Mouse (Mus musculus) embryo, embryonic 9.5 days (tissue): Measurements from ENCODE around the gene Tshz3.

Experiments
- DNase-seq: peaks from one replicate; pipeline ENCODE4 v3.0.0-alpha.2; 2017; ENCODE audit errors: extremely low spot score

The Tshz3 gene

DNA sequence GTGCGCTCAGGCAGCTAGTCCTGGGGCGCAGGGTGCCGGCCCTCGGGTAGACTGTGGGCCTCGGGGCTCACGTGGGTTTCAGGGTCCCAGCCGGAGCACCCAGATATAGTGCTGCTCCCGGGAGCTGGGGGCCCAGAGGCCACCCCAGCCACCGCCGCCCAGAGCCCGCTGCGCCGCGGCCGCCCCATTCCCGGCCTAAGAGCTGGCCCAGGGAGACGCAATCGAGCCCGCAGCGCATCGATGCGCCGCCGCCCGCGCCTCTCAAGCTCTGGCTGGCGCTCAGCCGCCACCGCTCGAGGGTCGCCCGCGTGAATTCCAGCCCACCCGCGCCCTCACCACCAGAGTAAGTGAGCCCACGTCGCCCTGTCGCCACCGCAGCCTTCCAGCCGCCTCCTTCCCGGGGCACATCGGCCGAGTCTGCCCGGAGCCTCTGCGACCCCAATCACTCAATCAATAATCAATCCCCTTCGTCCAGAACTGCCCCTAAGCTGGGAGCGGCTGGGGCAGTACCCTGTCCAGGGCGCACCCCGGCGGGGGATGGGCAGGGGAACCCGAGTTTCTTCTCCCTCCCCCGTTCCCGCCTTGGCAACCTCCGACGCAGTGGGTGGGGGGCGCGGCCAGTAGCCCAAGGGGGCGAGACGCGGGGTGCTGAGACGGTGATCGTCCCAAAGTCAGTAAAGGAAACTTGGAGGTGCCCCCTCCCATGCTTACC is 1.4 kb upstream of the Tshz3 start:
- DNase-seq = peak; percentile 85

DNA sequence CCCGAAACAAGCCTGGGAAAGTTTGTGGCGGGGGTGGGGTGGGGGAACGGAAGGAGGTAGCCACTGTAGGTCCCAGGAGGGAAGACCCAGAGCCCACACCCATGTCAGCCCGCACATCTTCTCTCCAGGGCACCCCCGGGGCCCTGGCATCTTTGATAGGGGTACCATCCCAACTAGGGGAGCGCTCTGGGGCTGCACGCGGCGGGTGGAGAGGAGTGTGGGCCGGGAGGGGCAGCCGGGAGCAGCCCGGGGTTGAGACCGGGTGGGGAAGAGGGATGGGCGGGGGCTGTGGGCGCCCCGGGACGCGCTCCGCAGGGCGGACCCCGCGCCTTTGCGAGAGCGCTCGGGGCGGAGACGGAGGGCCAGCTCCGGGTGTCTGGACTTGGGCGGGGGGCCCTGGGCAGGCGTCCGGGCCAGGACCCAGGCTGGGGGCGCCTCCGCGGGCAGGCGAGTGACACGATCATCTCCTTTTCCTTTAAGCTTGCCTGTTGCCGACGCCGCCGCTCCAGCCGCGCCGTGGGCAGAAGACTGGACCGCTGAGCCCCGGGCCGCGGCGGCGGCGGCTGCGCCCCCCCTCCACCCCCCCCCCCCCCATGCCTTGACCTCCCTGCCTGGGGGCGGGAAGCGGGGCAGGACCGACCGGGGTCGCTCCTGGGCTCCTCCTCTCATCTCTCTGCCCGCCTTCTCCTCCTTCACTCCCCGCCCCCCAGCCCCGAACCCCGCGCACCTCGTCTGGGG is 631 bp upstream of the Tshz3 start:
- peak; percentile 88 for DNase-seq

DNA sequence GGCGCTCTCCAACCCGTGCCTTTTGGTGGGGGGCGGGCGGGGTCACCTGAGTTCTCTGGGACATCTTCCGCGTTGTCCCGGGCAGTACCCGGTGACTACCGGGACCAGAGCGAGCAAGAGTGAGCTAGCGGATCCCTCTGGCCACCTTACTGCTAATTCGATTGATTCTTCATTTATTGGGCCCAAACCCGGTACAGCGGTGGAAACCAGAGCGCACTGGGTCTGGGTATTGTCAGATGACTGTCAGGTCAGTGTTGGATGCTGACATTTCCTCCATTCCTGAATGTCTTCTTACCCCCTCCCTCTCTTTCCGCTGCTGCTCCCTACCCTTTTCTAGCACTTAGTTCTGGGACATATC is 650 bp downstream of the Tshz3 start:
- peak; percentile 54 for DNase-seq

DNA sequence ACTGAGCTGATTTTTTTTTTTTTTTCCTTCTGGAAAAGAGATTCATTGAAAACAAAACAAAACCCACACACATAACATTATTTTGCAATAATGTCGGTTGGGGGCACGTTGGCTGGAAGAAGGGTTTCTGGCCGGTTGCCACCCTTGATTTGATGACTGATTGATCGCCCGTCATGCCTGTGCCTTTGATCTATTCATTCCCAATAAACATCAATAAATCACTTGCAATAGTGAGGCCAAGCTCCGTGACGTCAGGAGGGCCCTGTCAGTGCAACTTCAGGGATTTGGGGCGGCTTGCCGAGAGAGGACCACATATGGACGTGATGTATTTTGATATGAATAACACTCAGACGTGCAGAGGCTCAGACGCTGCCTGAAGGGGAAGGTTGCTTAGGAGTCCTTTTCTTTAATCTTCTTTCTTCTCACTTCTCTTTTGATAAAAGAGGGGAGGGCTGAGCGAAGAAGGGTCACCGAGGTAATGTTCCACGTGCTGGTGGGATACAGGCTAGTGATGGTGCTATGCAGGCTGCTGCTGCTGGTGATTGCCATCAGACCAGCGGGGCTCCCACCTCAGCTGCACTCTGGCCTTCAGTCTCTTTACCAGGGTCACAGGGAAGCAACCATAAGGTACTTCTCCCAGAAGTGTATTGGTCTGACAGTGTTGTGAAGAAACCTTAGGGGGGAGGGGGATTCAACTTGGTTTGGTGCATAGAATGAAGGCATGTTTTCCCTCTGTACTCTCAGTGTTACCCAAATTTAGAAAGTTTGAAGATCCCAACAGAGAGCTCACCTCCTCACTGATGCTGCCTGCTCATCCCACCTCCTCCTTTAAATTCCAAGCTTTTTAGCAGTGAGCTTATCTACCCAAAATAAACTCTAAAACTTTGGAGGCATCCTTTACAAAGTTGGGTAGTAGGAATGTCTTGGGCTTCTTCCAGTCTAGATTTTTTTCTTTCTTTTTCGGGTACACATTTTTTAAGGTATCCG is 1.4 kb downstream of the Tshz3 start:
- DNase-seq = peak; percentile 59

DNA sequence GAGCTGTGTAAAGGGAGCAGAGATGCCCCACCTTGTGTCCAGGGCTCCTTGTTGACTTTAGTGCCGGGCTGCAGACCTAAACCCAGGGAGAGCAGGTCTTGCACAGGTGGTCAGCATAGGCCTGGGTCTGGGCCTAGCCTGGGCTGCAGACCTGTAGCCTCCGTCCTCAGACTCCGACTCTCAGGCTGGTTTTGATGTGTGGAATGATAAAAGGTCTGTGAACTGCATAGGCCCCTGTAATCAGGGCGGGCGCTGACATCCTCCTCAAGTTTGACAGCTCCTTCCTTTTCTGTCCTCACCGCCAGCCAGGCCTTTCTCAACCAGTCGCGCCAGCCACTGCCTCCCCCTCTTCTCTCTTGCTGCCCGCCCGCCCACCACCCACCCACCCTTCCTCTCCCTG is 8.7 kb downstream of the Tshz3 start:
- peak; percentile 44 for DNase-seq

DNA sequence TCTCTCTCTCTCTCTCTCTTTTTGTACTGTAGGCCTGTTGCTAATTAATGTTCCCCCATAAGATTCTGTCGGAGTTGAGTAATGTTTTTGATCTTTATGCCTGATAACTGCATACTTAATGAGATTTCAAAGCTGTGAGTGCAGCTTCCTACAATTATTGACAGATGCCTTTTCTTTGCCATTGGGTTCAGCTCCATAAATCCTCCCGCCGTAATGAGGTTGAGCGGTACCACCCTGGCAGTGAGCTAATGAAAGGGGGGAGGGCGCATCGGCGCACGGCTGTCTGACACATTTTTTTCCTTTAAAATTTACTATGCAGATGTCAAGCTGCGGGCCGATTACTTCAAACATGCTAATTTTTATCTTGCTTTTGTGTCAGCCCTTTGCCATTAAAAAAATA is 9.3 kb downstream of the Tshz3 start:
- DNase-seq = peak; percentile 33

DNA sequence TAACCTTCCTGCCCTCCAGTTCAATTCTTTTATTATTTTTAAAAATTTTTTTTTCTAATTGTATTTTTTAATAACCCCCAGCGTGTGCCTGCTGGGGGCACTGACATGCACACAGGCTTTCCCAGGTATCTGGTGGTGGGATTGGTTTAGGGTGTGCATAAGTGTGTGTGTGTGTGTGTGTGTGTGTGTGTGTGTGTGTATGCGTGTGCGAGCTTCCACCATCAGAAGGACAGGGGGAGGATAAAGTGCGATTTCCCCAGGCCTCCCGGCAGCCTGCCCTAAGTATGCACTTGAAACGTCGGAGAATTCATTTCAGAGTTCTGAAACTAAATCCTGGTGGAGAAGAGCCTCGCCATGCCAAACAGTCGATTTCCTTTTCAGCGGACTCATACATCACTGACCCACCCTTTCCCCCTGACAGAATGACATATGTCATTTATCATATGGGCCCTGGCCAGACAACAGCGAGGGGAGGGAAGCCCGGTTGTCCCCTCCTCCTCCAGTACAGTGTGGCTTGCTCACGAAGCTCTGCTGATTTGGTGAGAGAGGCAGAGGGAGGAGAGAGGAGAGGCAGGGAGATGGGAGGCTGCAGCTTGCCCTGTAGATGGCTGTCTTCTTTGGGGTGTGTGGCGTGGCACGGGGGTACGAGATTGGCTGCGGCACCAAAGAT is 9.9 kb downstream of the Tshz3 start:
- DNase-seq = peak; percentile 64

DNA sequence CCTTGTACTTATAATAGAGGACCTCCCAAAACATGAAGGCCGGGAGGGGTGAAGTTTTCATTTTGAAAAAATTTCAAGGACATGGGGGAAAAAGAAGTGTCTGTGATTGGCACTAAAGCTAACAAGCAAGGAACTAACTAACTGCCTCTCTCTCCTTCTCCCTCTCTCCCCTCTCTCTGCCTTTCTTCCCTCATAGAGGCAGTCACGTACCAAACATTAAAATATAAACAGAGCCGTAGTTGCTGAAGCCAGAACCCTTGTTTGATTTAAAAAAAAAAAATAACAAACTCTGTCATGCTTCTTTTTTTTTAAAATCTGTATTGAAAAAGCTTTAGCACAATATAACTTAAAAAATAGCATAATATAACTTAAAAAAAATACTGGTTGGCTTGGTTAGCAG is 10.9 kb downstream of the Tshz3 start:
- DNase-seq = no peak

DNA sequence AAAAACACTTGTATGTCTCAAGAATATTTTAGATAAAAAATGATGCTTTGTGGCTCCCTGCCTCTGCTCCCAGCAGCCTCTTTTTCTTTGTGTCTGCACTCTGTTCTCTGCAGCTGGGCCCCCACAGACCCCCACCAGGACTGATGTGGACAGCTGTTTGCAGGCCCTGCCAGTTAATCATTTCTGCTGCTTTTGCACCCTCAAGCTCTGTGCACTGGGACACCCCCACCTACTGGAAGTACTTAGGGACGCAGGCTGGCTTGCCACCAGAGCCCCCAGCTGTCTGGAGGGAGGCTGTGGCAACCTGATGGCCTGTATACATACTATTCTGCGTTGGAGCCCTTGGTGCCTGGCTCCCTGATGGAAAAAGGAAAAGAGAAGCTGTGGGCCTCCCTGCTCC is 11.3 kb downstream of the Tshz3 start:
- DNase-seq = peak; percentile 69

DNA sequence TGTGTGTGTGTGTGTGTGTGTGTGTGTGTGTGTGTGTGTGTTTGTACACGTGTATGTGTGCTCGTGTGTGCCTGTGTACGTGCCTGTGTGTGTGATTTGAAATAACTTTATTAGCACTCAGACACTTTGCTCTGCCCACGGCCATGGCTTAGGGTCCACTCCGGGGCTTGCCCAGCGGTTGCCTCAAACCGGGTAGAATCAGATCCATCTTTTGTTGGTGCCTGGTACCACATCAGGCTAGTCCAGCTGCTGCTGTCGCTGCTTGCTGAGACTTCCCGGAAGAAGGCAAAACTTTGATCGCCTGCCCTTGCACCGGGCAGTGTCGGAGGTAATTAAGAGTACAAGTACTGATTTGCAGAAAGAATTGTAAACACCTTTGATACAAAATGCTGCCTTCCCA is 12.1 kb downstream of the Tshz3 start:
- peak; percentile 34 for DNase-seq

DNA sequence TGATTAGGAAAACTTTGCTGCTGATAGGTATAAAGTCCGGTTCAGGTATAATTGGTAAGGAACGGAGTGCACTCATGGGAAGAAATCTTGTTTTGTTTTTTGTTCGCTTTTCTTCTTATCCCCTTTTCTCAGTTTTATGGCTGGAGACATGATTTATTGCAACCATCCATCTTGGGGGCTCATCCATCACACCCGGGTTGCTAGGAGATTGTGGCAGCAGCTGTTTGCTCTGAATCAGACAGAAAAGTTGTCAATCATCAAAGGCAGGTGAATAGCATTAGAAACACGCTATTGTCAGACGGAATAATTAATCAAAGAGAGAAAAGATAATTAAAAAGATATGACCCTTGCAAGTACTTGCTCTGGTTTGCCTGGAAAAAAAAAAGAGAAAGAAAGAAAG is 12.5 kb downstream of the Tshz3 start:
- DNase-seq = peak; percentile 54

DNA sequence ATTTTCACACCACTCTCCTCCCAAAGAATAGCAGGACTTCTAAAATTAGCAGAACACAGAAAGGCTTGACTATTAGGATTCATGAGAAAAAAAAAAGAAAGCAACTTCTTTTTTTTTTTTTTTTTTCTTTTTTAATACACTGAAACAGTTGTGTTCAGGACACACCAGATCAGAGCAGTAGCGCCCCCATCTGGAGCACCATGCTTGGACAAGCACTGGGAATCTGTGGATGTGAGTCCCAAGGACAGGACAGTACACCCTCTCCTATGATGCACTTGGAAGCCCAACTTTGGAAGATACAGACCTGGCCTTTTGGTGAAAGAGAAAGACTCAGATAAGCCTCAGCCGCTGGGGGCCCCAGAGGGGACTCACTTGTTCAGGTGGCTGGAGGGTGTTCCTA is 13.8 kb downstream of the Tshz3 start:
- no peak for DNase-seq

DNA sequence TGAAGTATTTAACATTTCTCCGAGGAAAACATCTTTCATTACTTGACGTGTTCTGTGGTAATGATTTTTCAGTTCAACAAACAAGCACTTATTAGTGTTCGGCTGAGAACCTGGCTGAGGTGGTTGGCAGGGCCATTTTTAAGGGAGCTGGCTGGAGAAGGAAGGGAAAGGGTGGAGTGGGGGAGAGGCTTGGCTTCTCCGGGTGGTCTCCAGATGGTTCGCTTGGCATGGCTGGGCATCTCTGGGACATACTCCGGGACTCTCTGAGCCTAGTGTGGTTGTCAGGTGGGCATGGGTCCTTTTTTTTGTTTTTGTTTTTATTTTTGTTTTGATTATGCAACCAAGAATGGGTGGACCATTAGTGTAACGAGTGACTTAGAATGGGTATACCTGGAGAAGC is 16.4 kb downstream of the Tshz3 start:
- DNase-seq = no peak

DNA sequence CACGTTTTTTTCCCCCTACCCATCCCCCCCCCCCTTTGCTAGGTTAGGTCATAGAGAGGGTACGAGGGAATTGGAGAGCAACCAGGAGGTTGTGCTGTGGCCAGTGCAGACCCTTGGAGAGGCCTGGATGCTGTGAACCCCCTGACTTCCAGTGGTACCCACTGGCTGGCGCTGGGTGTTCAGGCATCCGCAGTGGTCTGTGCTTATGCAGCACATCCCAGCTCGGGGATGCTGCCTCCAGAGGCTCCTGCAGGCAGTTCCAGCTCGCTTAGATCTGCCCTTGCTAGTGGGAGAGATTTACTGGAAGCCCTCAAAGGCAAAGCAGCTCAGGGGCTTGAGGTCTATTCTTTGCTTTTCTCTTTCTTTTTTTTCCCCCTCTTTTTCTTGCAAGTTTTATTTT is 19.3 kb downstream of the Tshz3 start:
- DNase-seq = no peak

DNA sequence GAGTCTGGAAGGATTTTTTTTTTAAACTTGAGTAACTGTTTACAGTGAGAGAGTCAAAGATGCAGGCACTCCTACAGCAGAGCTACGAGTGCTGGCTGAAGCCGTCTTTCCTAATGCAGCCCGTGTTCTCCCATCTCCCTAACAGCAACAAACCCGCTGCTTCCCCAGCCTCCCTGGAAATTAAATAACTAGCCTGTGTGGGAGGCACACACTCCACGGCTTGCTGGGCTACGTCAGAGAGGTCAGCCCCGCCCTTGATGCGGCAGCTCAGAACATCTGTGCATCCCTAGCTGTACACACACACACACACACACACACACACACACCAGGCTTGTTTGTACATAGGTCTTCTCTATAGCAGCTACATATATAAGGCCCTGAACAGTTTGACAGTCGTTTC is 22.9 kb downstream of the Tshz3 start:
- DNase-seq = no peak

DNA sequence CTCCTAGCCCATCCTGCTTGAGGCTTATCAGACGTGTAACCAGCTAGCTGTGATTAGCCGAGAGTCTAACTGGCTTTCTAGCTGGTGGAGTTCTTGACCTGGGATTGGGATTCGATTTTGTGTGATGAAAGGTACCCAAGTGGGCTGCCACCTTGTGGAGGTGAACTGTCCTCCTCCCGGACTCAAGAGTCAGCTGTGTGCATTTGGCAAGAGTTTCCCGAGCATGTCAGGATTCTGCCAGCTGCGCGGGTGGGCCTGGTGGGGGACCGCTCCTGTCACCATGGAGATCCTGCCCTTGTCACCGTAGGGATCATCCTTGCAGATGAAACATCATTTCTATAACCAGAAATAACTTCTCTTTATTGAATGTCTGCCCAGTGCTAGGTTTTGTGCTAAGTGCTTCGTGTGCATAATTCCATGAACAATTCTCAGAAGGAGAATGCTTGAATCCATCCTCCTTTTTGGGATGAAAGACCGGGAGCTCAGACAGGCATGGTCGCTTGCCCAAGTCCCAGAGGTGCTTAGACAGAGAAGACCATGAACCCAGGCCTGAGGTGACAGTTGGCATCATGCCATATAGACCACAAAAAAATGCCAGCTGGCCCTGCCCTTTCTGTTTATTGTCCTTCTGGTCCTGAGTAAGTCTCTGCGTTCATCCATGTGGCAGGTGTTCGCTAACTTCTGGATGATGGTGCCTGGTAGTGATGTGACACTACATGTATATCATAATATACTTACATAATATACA is 38.6 kb downstream of the Tshz3 start:
- DNase-seq = no peak

DNA sequence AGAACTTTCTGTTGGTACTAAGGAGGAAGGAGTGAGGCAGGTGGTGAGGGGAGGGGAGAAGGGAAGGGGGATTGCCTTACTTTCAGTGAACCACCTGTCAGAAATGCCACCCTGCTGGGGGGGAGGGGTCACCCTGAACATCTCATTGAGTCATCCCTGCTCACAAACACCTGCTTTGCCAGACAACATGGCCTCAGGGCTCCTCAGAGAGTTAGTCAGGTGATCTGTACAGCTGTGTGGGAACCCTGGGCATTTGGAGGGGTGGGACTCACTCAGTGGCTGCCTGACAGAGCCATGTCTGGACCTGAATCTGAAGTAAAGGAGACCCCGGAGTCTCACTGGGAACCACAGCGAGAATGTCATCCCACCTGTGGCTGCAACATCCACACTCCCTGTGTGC is 53.6 kb downstream of the Tshz3 start:
- DNase-seq = no peak

DNA sequence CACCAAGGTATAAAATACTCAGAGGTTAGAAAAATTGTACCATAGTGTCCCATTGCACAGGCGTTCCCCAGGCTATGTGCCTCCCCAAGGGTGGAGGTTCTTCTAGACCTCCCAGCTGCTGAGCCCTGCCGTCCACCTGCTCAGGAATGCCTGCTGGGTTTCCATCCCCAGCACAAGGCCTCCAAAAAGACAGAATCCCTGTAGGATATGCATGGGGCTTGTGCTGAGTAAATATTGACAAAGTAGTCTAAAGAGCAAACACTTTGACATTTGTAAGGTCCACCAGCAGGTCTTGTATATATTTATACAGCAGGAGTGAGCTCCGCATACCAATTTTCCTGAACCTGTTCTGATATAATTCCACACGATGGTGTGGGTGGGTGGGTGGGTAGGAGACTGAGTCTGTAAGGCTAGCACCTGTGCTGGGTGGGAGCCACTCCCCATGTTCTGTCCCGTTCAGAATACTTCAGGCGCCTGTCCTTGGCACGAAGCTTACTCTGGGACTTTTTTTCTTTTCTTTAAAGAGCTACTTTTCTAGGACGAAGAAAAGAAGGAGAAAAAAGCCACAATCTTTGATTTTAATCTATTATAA is 69.7 kb downstream of the Tshz3 start:
- no peak for DNase-seq

DNA sequence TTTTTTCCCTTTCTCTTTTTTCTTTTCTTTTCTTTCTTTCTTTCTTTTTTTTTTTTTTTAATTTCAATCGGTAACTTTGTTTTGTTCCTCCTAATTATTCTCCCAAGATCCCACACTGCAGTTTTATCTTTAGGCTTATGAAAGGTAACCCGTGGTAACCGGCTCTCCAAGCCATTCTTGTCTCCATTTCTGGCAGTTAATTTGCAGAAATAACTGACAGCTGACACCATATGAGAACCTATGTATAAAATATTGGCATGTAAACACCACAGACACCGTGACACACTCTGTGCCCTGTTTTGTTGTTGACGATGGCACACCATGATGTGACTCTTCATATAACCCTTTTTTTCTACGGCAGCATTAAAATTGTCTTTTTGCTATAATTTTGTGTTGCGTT is 75.2 kb downstream of the Tshz3 start:
- no peak for DNase-seq

DNA sequence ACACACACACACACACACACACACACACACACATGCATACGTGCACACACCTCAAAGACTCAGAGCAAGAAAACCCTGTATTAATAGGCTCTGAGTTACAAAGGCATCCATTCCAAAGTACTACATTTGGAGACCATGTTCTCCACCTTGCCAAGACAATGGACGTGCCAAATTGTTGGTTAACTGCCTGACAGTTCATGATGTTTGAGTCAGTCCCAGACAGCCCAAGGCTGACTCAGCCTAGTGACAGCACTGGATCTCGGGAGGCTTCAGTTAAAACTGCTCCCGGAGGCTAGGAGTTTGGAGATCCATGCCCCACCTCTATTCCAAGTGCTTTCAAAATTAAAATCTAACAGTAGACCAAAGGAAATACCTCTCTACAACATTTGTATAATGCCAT is 79.0 kb downstream of the Tshz3 start:
- DNase-seq = no peak

DNA sequence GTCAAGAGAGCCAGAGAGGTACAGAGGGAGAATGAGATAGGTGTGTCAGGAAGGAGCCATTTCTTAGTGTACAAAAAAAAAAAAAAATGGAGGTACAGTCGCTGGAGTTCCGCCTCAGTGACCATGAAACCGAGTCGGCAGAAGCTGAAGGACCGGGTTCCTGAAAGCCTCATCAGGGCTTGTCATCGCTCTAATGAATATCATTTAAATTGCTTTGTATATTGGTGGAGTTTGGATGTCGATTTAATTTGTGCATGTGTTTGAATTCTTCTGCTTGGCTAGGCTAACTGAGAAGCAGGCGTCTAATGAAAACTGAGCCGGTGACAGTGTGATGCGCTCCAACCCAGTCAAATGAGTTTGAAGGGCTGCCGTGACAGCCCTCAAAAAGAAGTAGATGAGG is 80.5 kb downstream of the Tshz3 start:
- DNase-seq = no peak
